Comparison of ENCODE assay signal across 24 mouse cellular contexts in genomic region chr16:86294436-86294835, GRCm38 (mm10).
DNase-seq lines count a peak whose midpoint lies in the region; ATAC-seq and TF ChIP-seq lines count a peak whose summit lies in the region.
"Had no signal": no experiment of that assay in that cellular context is flagged by ENCODE, and none has a peak within 500 bp of the region (broad histone marks: within the 10 kb centered on the region; RNA-seq: fewer than 3 reads in every experiment).

No protein-coding gene starts in this region.

- no peak overlapping the region for H3K4me3 ChIP-seq in embryonic facial prominence, embryonic 14.5 days (ENCODE audit: low read depth, low read length)
- H3K4me3 ChIP-seq in embryonic facial prominence, embryonic 10.5 days, result no peak overlapping the region
- no peak overlapping the region for H3K4me3 ChIP-seq in kidney, postnatal 0 days (replicated peaks; ENCODE audit: low read depth, low read length)
- no peak overlapping the region for H3K4me3 ChIP-seq in intestine, embryonic 15.5 days (replicated peaks)
- H3K4me3 ChIP-seq: embryonic facial prominence, embryonic 13.5 days; forebrain, embryonic 10.5 days; forebrain, embryonic 13.5 days; hindbrain, embryonic 12.5 days; hindbrain, embryonic 15.5 days had no signal

- no peaks in the 10 kb centered on the region for H3K9me3 ChIP-seq in embryonic facial prominence, embryonic 14.5 days (ENCODE audit: control insufficient read depth, low read length)
- H3K9me3 ChIP-seq in embryonic facial prominence, embryonic 10.5 days, result no peaks in the 10 kb centered on the region
- H3K9me3 ChIP-seq in kidney, postnatal 0 days (replicated peaks; ENCODE audit: low read length), result no peaks in the 10 kb centered on the region
- H3K9me3 ChIP-seq in intestine, embryonic 15.5 days, result no peaks in the 10 kb centered on the region
- H3K9me3 ChIP-seq: embryonic facial prominence, embryonic 13.5 days; forebrain, embryonic 10.5 days; forebrain, embryonic 13.5 days; hindbrain, embryonic 12.5 days; hindbrain, embryonic 15.5 days had no signal

- no peak overlapping the region for H3K9ac ChIP-seq in embryonic facial prominence, embryonic 14.5 days (ENCODE audit: low read depth, low read length)
- no peak overlapping the region for H3K9ac ChIP-seq in kidney, postnatal 0 days (ENCODE audit: low read depth, low read length)
- no peak overlapping the region for H3K9ac ChIP-seq in intestine, embryonic 15.5 days
- H3K9ac ChIP-seq: embryonic facial prominence, embryonic 13.5 days; forebrain, embryonic 13.5 days; hindbrain, embryonic 12.5 days; hindbrain, embryonic 15.5 days had no signal

- no peaks in the 10 kb centered on the region for H3K4me1 ChIP-seq in embryonic facial prominence, embryonic 14.5 days (ENCODE audit: control insufficient read depth, insufficient read depth, low read length)
- H3K4me1 ChIP-seq in embryonic facial prominence, embryonic 10.5 days, result no peaks in the 10 kb centered on the region
- no peaks in the 10 kb centered on the region for H3K4me1 ChIP-seq in kidney, postnatal 0 days (replicated peaks; ENCODE audit: insufficient read depth, low read length)
- no peaks in the 10 kb centered on the region for H3K4me1 ChIP-seq in intestine, embryonic 15.5 days (replicated peaks)
- H3K4me1 ChIP-seq: embryonic facial prominence, embryonic 13.5 days; forebrain, embryonic 10.5 days; forebrain, embryonic 13.5 days; hindbrain, embryonic 12.5 days; hindbrain, embryonic 15.5 days had no signal

- ATAC-seq in embryonic facial prominence, embryonic 14.5 days (ENCODE audit: low read depth), result no peak
- no peak for ATAC-seq in kidney, postnatal 0 days (replicated peaks; ENCODE audit: low FRiP score, low read depth)
- no peak for ATAC-seq in intestine, embryonic 15.5 days
- ATAC-seq: CD4-positive, CD25-positive, alpha-beta regulatory T cell, adult 4 months; forebrain, embryonic 13.5 days; forebrain, embryonic 16.5 days; Patski had no signal

- H3K36me3 ChIP-seq in embryonic facial prominence, embryonic 14.5 days (ENCODE audit: control insufficient read depth, insufficient read depth, low read length), result no peaks in the 10 kb centered on the region
- no peaks in the 10 kb centered on the region for H3K36me3 ChIP-seq in embryonic facial prominence, embryonic 10.5 days (replicated peaks)
- no peaks in the 10 kb centered on the region for H3K36me3 ChIP-seq in kidney, postnatal 0 days (ENCODE audit: insufficient read depth, low read length)
- no peaks in the 10 kb centered on the region for H3K36me3 ChIP-seq in intestine, embryonic 15.5 days
- H3K36me3 ChIP-seq: embryonic facial prominence, embryonic 13.5 days; forebrain, embryonic 10.5 days; hindbrain, embryonic 12.5 days; hindbrain, embryonic 15.5 days had no signal

- no peak overlapping the region for H3K4me2 ChIP-seq in embryonic facial prominence, embryonic 14.5 days (ENCODE audit: low read depth, low read length)
- H3K4me2 ChIP-seq in kidney, postnatal 0 days (ENCODE audit: low read length), result no peak overlapping the region
- no peak overlapping the region for H3K4me2 ChIP-seq in intestine, embryonic 15.5 days (replicated peaks)
- H3K4me2 ChIP-seq: embryonic facial prominence, embryonic 13.5 days; forebrain, embryonic 13.5 days; heart, embryonic 11.5 days; hindbrain, embryonic 12.5 days; hindbrain, embryonic 15.5 days had no signal

- H3K27ac ChIP-seq in embryonic facial prominence, embryonic 14.5 days (replicated peaks; ENCODE audit: low read depth, low read length), result no peak overlapping the region
- H3K27ac ChIP-seq in embryonic facial prominence, embryonic 10.5 days (replicated peaks), result no peak overlapping the region
- H3K27ac ChIP-seq in kidney, postnatal 0 days, result no peak overlapping the region
- no peak overlapping the region for H3K27ac ChIP-seq in intestine, embryonic 15.5 days
- H3K27ac ChIP-seq: embryonic facial prominence, embryonic 13.5 days; forebrain, embryonic 10.5 days; forebrain, embryonic 13.5 days; hindbrain, embryonic 12.5 days; hindbrain, embryonic 15.5 days had no signal

- no peak for TF ChIP-seq CTCF in kidney, postnatal 0 days (IDR thresholded peaks at IDR 0.05; ENCODE audit: low read depth)

- H3K27me3 ChIP-seq in embryonic facial prominence, embryonic 14.5 days (replicated peaks; ENCODE audit: control insufficient read depth, insufficient read depth, low read length), result no peaks in the 10 kb centered on the region
- H3K27me3 ChIP-seq in embryonic facial prominence, embryonic 10.5 days (replicated peaks; ENCODE audit: low read depth, poor library complexity, severe bottlenecking), result no peaks in the 10 kb centered on the region
- no peaks in the 10 kb centered on the region for H3K27me3 ChIP-seq in kidney, postnatal 0 days (ENCODE audit: insufficient read depth, low read length)
- H3K27me3 ChIP-seq in intestine, embryonic 15.5 days (replicated peaks), result no peaks in the 10 kb centered on the region
- H3K27me3 ChIP-seq: embryonic facial prominence, embryonic 13.5 days; forebrain, embryonic 13.5 days; hindbrain, embryonic 12.5 days; hindbrain, embryonic 15.5 days; Patski had no signal

- WGBS in embryonic facial prominence, embryonic 14.5 days, result 79% methylated on average over 2 of the region's 2 CpGs
- WGBS in embryonic facial prominence, embryonic 10.5 days, result 92% methylated on average over 2 of the region's 2 CpGs
- 74% methylated on average over 2 of the region's 2 CpGs for WGBS in kidney, postnatal 0 days
- 90% methylated on average over 2 of the region's 2 CpGs for WGBS in intestine, embryonic 15.5 days

- peak; percentile 73 for DNase-seq in embryonic facial prominence, embryonic 14.5 days (ENCODE audit: low spot score)
- DNase-seq in embryonic facial prominence, embryonic 10.5 days (ENCODE audit: low spot score), result no peak
- DNase-seq in kidney, postnatal 0 days (ENCODE audit: low spot score), result peak; percentile 70
- DNase-seq in kidney, postnatal 36 days, result no peak
- DNase-seq in Muller cell, postnatal 12 days (ENCODE audit: inconsistent ontology term), result peak; percentile 83
- no peak for DNase-seq in retina, postnatal 1 day
- DNase-seq: adrenal gland, postnatal 10 days; adrenal gland, postnatal 36 days; cerebellum, adult 11 months; cerebellum, adult 2 months; cerebellum, adult 9-11 months; cerebellum, postnatal 25 days; gastrocnemius, postnatal 14 days; heart, adult 11 months had no signal

Comparison
In these comparisons a context has a peak if more than half of its experiments do, and no peak if none do; other contexts are left out.
1. DNase-seq: peak in embryonic facial prominence, embryonic 14.5 days (single experiment), kidney, postnatal 0 days (single experiment) and Muller cell, postnatal 12 days (single experiment); none in embryonic facial prominence, embryonic 10.5 days (single experiment), kidney, postnatal 36 days (0 of 2) and retina, postnatal 1 day (single experiment).